Mouse (Mus musculus): ENCODE data around the gene Yod1. TPM values are rescaled to one million over a fixed set of nuclear protein-coding genes. Genes with fewer than 3 reads are reported as not detected.

The Yod1 gene
- polyA plus RNA-seq, 1 experiment from 2014 or later: 9.7 TPM

- Histone ChIP-seq H3K27ac (peak overlapping the region; percentile 83), H3K27me3 (ENCODE audit: insufficient read depth, low read length) (no peaks in the 10 kb centered on the region), H3K36me3 (ENCODE audit: insufficient read depth, low read length) (no peaks in the 10 kb centered on the region), H3K9ac (ENCODE audit: low read depth, low read length) (peak overlapping the region; percentile 93), H3K4me1 (replicated peaks; ENCODE audit: insufficient read depth, low read length) (peaks cover 11% of the 10 kb centered on the region), H3K4me2 (ENCODE audit: low read length) (peak overlapping the region; percentile 96), H3K9me3 (replicated peaks; ENCODE audit: low read length) (no peaks in the 10 kb centered on the region), H3K4me3 (replicated peaks; ENCODE audit: low read depth, low read length) (peak overlapping the region; percentile 67)
- TF ChIP-seq CTCF (IDR thresholded peaks at IDR 0.05; ENCODE audit: low read depth): no peak
- 1% methylated on average over 3 of the region's 3 CpGs for WGBS
- DNase-seq (ENCODE audit: low spot score): peak; percentile 45
- ATAC-seq (replicated peaks; ENCODE audit: low FRiP score, low read depth): peak; percentile 30
These were observed 962 bp upstream of the Yod1 start for GRCm38 (mm10) chr1:130716218-130716512.

GRCm38 (mm10) chr1:130716513-130717290, 425 bp upstream of the Yod1 start:
- Histone ChIP-seq H3K4me2 (ENCODE audit: low read length) (peak overlapping the region; percentile 96), H3K9me3 (replicated peaks; ENCODE audit: low read length) (no peaks in the 10 kb centered on the region), H3K9ac (ENCODE audit: low read depth, low read length) (peak overlapping the region; percentile 93), H3K27me3 (ENCODE audit: insufficient read depth, low read length) (no peaks in the 10 kb centered on the region), H3K4me1 (replicated peaks; ENCODE audit: insufficient read depth, low read length) (peaks cover 11% of the 10 kb centered on the region), H3K4me3 (replicated peaks; ENCODE audit: low read depth, low read length) (peak overlapping the region; percentile 67), H3K36me3 (ENCODE audit: insufficient read depth, low read length) (no peaks in the 10 kb centered on the region), H3K27ac (peak overlapping the region; percentile 83)
- under 1% methylated on average over 42 of the region's 42 CpGs for WGBS
- peak; percentile 35 for DNase-seq (ENCODE audit: low spot score)
- ATAC-seq (replicated peaks; ENCODE audit: low FRiP score, low read depth): peak; percentile 0; the same call in 1 of the 2 replicates
- TF ChIP-seq CTCF (IDR thresholded peaks at IDR 0.05; ENCODE audit: low read depth): no peak

GRCm38 (mm10) chr1:130724206-130724605, 7.1 kb downstream of the Yod1 start:
- Histone ChIP-seq H3K4me2 (ENCODE audit: low read length) (no peak overlapping the region), H3K9me3 (replicated peaks; ENCODE audit: low read length) (no peaks in the 10 kb centered on the region), H3K4me3 (replicated peaks; ENCODE audit: low read depth, low read length) (no peak overlapping the region), H3K4me1 (replicated peaks; ENCODE audit: insufficient read depth, low read length) (no peaks in the 10 kb centered on the region), H3K36me3 (ENCODE audit: insufficient read depth, low read length) (no peaks in the 10 kb centered on the region), H3K9ac (ENCODE audit: low read depth, low read length) (no peak overlapping the region), H3K27me3 (ENCODE audit: insufficient read depth, low read length) (no peaks in the 10 kb centered on the region), H3K27ac (no peak overlapping the region)
- no peak for DNase-seq (ENCODE audit: low spot score)
- no peak for ATAC-seq (replicated peaks; ENCODE audit: low FRiP score, low read depth)
- no peak for TF ChIP-seq CTCF (IDR thresholded peaks at IDR 0.05; ENCODE audit: low read depth)
- 73% methylated on average over 5 of the region's 5 CpGs for WGBS

- no peaks in the 10 kb centered on the region for H3K36me3 ChIP-seq (ENCODE audit: insufficient read depth, low read length)
- no peaks in the 10 kb centered on the region for H3K27me3 ChIP-seq (ENCODE audit: insufficient read depth, low read length)
- TF ChIP-seq CTCF (IDR thresholded peaks at IDR 0.05; ENCODE audit: low read depth): no peak
- H3K4me3 ChIP-seq (replicated peaks; ENCODE audit: low read depth, low read length): no peak overlapping the region
- no peak for ATAC-seq (replicated peaks; ENCODE audit: low FRiP score, low read depth)
- DNase-seq (ENCODE audit: low spot score): no peak
- no peak overlapping the region for H3K4me2 ChIP-seq (ENCODE audit: low read length)
- H3K9ac ChIP-seq (ENCODE audit: low read depth, low read length): no peak overlapping the region
- H3K9me3 ChIP-seq (replicated peaks; ENCODE audit: low read length): no peaks in the 10 kb centered on the region
- H3K4me1 ChIP-seq (replicated peaks; ENCODE audit: insufficient read depth, low read length): no peaks in the 10 kb centered on the region
- H3K27ac ChIP-seq: no peak overlapping the region
- 89% methylated on average over 2 of the region's 2 CpGs for WGBS
These were observed 9.3 kb downstream of the Yod1 start for GRCm38 (mm10) chr1:130726396-130726795.

GRCm38 (mm10) chr1:130728070-130728469, 10.9 kb downstream of the Yod1 start:
- Histone ChIP-seq H3K36me3 (ENCODE audit: insufficient read depth, low read length) (no peaks in the 10 kb centered on the region), H3K9me3 (replicated peaks; ENCODE audit: low read length) (no peaks in the 10 kb centered on the region), H3K27ac (no peak overlapping the region), H3K4me3 (replicated peaks; ENCODE audit: low read depth, low read length) (no peak overlapping the region), H3K4me1 (replicated peaks; ENCODE audit: insufficient read depth, low read length) (no peaks in the 10 kb centered on the region), H3K27me3 (ENCODE audit: insufficient read depth, low read length) (no peaks in the 10 kb centered on the region), H3K9ac (ENCODE audit: low read depth, low read length) (no peak overlapping the region), H3K4me2 (ENCODE audit: low read length) (no peak overlapping the region)
- ATAC-seq (replicated peaks; ENCODE audit: low FRiP score, low read depth): no peak
- WGBS: 49% methylated on average over 1 of the region's 1 CpGs
- DNase-seq (ENCODE audit: low spot score): no peak
- no peak for TF ChIP-seq CTCF (IDR thresholded peaks at IDR 0.05; ENCODE audit: low read depth)

GRCm38 (mm10) chr1:130728708-130729107, 11.6 kb downstream of the Yod1 start:
- ATAC-seq (replicated peaks; ENCODE audit: low FRiP score, low read depth): no peak

More at GRCm38 (mm10) chr1:130728708-130729107, 11.6 kb downstream of the Yod1 start:
- Histone ChIP-seq H3K36me3 (ENCODE audit: insufficient read depth, low read length) (no peaks in the 10 kb centered on the region), H3K4me3 (replicated peaks; ENCODE audit: low read depth, low read length) (no peak overlapping the region), H3K27me3 (ENCODE audit: insufficient read depth, low read length) (no peaks in the 10 kb centered on the region), H3K27ac (no peak overlapping the region), H3K9me3 (replicated peaks; ENCODE audit: low read length) (no peaks in the 10 kb centered on the region), H3K4me1 (replicated peaks; ENCODE audit: insufficient read depth, low read length) (no peaks in the 10 kb centered on the region), H3K4me2 (ENCODE audit: low read length) (no peak overlapping the region), H3K9ac (ENCODE audit: low read depth, low read length) (no peak overlapping the region)
- no peak for DNase-seq (ENCODE audit: low spot score)
- TF ChIP-seq CTCF (IDR thresholded peaks at IDR 0.05; ENCODE audit: low read depth): no peak
- WGBS: 88% methylated on average over 3 of the region's 3 CpGs

Measured in kidney, postnatal 0 days (tissue).